Mouse (Mus musculus): ENCODE data around the gene Pik3r3.

GRCm38 (mm10) chr4:116352496-116352895 lies 131.1 kb downstream of the Pik3r3 start:
- TF ChIP-seq CTCF (IDR thresholded peaks at IDR 0.05; ENCODE audit: low read depth) = no peak
- TF ChIP-seq EP300 (IDR thresholded peaks at IDR 0.05; ENCODE audit: low read depth) = no peak
